Mouse (Mus musculus) limb, embryonic 12.5 days (tissue): ENCODE data around the gene Slc35c2. TPM values are rescaled to one million over a fixed set of nuclear protein-coding genes. Genes with fewer than 3 reads are reported as not detected.

ENCODE experiments used
- ATAC-seq: fragments of 200-750 bp; cut with Nextera tagmentation; 2 replicates; pipeline ENCODE4 v1.8.0; 2017; ENCODE audit warnings: low read depth, moderate TSS enrichment; ENCODE audit not compliant: insufficient number of reproducible peaks, insufficient read depth, low FRiP score, low TSS enrichment
- H3K27ac ChIP-seq: fragments of 300-500 bp; sonication (generic); 2 replicates; pipeline ENCODE4 v1.5.1; 2016; ENCODE audit warnings: mild to moderate bottlenecking, moderate library complexity
- H3K27me3 ChIP-seq: fragments of 300-500 bp; sonication (generic); 2 replicates; pipeline ENCODE4 v1.6.1; 2016; ENCODE audit warnings: mild to moderate bottlenecking, moderate library complexity
- H3K36me3 ChIP-seq: fragments of 300-500 bp; sonication (generic); 2 replicates; pipeline ENCODE4 v1.6.1; 2016; ENCODE audit warnings: mild to moderate bottlenecking, moderate library complexity
- H3K4me1 ChIP-seq: fragments of 300-500 bp; sonication (generic); replicated peaks from 2 replicates; pipeline ENCODE4 v1.6.1; 2016
- H3K4me2 ChIP-seq: fragments of 300-500 bp; sonication (generic); 2 replicates; pipeline ENCODE4 v1.6.1; 2016; ENCODE audit warnings: mild to moderate bottlenecking, moderate library complexity
- H3K4me3 ChIP-seq: fragments of 300-500 bp; sonication (generic); replicated peaks from 2 replicates; pipeline ENCODE4 v1.5.1; 2016; ENCODE audit warnings: mild to moderate bottlenecking
- H3K9ac ChIP-seq: fragments of 300-500 bp; sonication (generic); replicated peaks from 2 replicates; pipeline ENCODE4 v1.6.1; 2016; ENCODE audit warnings: mild to moderate bottlenecking, moderate library complexity
- H3K9me3 ChIP-seq: fragments of 300-500 bp; sonication (generic); 2 replicates; pipeline ENCODE4 v1.6.1; 2016; ENCODE audit warnings: mild to moderate bottlenecking, moderate library complexity
- WGBS: fragments of 180-500 bp; shearing (Covaris S2); methylation state at CpG from one replicate; pipeline ENCODE4 v1.1.7; 2016; 5-methylcytosine and 5-hydroxymethylcytosine counted together
- polyA plus RNA-seq: library from polyadenylated mRNA; unstranded; fragments of >200 nt; fragmentation: Nextera tagmentation; extraction: Ambion mirVana; gene quantifications from 2 replicates; pipeline ENCODE4 v1.2.1, GENCODE M21; 2016

Slc35c2 gene
- polyA plus RNA-seq, 1 experiment from 2014 or later, result 48.3 TPM

GRCm38 (mm10) chr2:165253867-165254266, 33.8 kb downstream of the Slc35c2 start:
- H3K4me3 ChIP-seq, result no peak overlapping the region
- peaks cover 13% of the 10 kb centered on the region for H3K4me1 ChIP-seq
- no peak overlapping the region; the same call in 1 of the 2 replicates for H3K9ac ChIP-seq
- H3K4me2 ChIP-seq, result peak overlapping the region; percentile 13; the same call in 1 of the 2 replicates
- H3K27ac ChIP-seq, result no peak overlapping the region
- no peaks in the 10 kb centered on the region for H3K36me3 ChIP-seq
- H3K9me3 ChIP-seq, result no peaks in the 10 kb centered on the region
- WGBS, result 6% methylated on average over 10 of the region's 10 CpGs
- peaks cover 86% of the 10 kb centered on the region for H3K27me3 ChIP-seq
- ATAC-seq, result no peak

DNA sequence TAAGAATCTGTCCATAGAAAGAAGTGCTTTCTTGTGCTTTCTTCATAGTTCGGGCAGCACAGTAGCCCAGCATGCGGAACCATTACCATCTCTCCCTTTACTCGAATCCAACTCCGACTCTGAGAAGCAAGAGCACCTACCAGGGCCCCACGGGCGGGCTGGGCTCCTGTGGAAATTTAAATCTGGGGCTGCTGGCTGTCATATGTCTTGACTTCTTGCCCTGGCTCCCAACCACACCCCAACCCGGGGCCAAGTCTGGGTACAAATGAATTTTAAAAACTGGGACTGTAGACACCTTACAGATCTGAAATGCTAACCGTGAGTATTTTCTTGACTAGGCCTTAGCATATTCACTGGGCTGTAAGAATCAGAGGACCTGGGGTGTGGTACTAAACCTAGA, 34.4 kb downstream of the Slc35c2 start:
- WGBS, result 73% methylated on average over 8 of the region's 8 CpGs
- Histone ChIP-seq H3K36me3 (no peaks in the 10 kb centered on the region), H3K9me3 (no peaks in the 10 kb centered on the region), H3K4me3 (no peak overlapping the region), H3K27ac (no peak overlapping the region), H3K4me2 (no peak overlapping the region), H3K4me1 (peaks cover 13% of the 10 kb centered on the region), H3K27me3 (peaks cover 85% of the 10 kb centered on the region), H3K9ac (no peak overlapping the region)
- ATAC-seq, result no peak

DNA sequence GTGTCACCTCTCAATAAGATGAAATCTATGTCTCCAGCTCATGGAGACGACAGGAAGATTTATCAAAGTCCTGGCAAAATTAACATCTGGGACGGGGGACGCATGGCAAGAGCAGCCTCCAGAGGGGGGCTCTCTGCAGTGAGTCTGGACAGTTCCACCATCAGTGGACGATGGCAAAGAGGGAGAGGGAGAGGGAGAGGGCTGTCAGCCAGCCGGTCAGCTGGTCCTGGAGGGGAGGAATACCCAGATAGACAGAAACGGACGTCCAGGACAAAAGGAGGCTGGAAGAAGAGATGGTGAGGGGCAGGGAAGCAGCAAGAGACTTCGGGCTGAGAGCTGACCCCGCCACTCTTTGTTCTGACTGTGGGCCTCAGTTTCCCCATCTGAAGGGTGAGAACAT, 34.9 kb downstream of the Slc35c2 start:
- Histone ChIP-seq H3K4me1 (peaks cover 13% of the 10 kb centered on the region), H3K4me3 (no peak overlapping the region), H3K4me2 (no peak overlapping the region), H3K36me3 (no peaks in the 10 kb centered on the region), H3K27ac (no peak overlapping the region), H3K9me3 (no peaks in the 10 kb centered on the region), H3K27me3 (peaks cover 85% of the 10 kb centered on the region), H3K9ac (no peak overlapping the region)
- 50% methylated on average over 9 of the region's 9 CpGs for WGBS
- ATAC-seq, result no peak

DNA sequence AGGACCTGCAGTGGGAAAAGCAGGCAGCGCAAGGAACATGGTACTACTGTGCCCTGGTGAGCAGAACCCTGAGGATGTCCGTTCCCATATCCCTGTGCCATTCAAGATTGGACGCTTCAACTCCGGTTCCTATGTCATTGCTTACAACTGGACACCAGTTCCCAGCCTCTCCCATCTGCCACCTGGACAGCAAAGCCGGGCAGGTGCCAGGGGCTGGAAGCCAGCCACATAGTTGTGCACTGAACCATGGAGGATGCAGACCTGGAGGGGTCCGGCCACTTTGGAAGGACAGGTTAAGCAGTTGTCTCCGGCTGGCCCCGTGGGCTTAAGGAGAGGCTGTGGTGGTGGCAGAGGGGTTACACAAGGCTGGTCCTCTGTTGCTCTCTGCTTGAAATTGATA, 35.3 kb downstream of the Slc35c2 start:
- WGBS, result 82% methylated on average over 8 of the region's 8 CpGs
- no peak for ATAC-seq
- no peak overlapping the region for H3K27ac ChIP-seq
- no peak overlapping the region for H3K4me2 ChIP-seq
- H3K9me3 ChIP-seq, result no peaks in the 10 kb centered on the region
- no peak overlapping the region for H3K4me3 ChIP-seq
- no peaks in the 10 kb centered on the region for H3K36me3 ChIP-seq
- peaks cover 13% of the 10 kb centered on the region for H3K4me1 ChIP-seq
- H3K27me3 ChIP-seq, result peaks cover 86% of the 10 kb centered on the region
- no peak overlapping the region for H3K9ac ChIP-seq

- no peak overlapping the region for H3K9ac ChIP-seq
Observed at GRCm38 (mm10) chr2:165250903-165251302, 36.8 kb downstream of the Slc35c2 start.

GRCm38 (mm10) chr2:165248967-165249366, 38.7 kb downstream of the Slc35c2 start:
- no peaks in the 10 kb centered on the region for H3K9me3 ChIP-seq
- H3K4me2 ChIP-seq, result no peak overlapping the region
- WGBS, result 14% methylated on average over 3 of the region's 3 CpGs
- H3K4me3 ChIP-seq, result no peak overlapping the region
- peaks cover 84% of the 10 kb centered on the region for H3K27me3 ChIP-seq
- H3K4me1 ChIP-seq, result peaks cover 11% of the 10 kb centered on the region
- H3K36me3 ChIP-seq, result no peaks in the 10 kb centered on the region
- H3K27ac ChIP-seq, result no peak overlapping the region
- no peak overlapping the region for H3K9ac ChIP-seq
- no peak for ATAC-seq

More at GRCm38 (mm10) chr2:165250903-165251302, 36.8 kb downstream of the Slc35c2 start:
- H3K9me3 ChIP-seq, result no peaks in the 10 kb centered on the region
- H3K4me2 ChIP-seq, result no peak overlapping the region
- H3K4me1 ChIP-seq, result peaks cover 18% of the 10 kb centered on the region
- H3K4me3 ChIP-seq, result no peak overlapping the region
- H3K27ac ChIP-seq, result no peak overlapping the region
- WGBS, result 7% methylated on average over 1 of the region's 1 CpGs
- ATAC-seq, result no peak
- H3K36me3 ChIP-seq, result no peaks in the 10 kb centered on the region
- peaks cover 86% of the 10 kb centered on the region for H3K27me3 ChIP-seq

GRCm38 (mm10) chr2:165246349-165246748, 41.3 kb downstream of the Slc35c2 start:
- ATAC-seq, result no peak
- peaks cover 85% of the 10 kb centered on the region for H3K27me3 ChIP-seq
- 11% methylated on average over 11 of the region's 11 CpGs for WGBS
- no peak overlapping the region for H3K27ac ChIP-seq
- no peaks in the 10 kb centered on the region for H3K36me3 ChIP-seq
- H3K4me3 ChIP-seq, result no peak overlapping the region
- H3K4me1 ChIP-seq, result peaks cover 19% of the 10 kb centered on the region
- H3K9ac ChIP-seq, result no peak overlapping the region
- H3K9me3 ChIP-seq, result no peaks in the 10 kb centered on the region
- H3K4me2 ChIP-seq, result no peak overlapping the region

- Histone ChIP-seq H3K9ac (no peak overlapping the region), H3K4me3 (no peak overlapping the region), H3K36me3 (no peaks in the 10 kb centered on the region), H3K4me2 (peak overlapping the region; percentile 28), H3K27ac (no peak overlapping the region), H3K9me3 (no peaks in the 10 kb centered on the region), H3K4me1 (peaks cover 15% of the 10 kb centered on the region), H3K27me3 (peaks cover 98% of the 10 kb centered on the region)
- WGBS, result 2% methylated on average over 11 of the region's 11 CpGs
- ATAC-seq, result no peak
Observed at GRCm38 (mm10) chr2:165243122-165243720, 44.4 kb downstream of the Slc35c2 start.

DNA sequence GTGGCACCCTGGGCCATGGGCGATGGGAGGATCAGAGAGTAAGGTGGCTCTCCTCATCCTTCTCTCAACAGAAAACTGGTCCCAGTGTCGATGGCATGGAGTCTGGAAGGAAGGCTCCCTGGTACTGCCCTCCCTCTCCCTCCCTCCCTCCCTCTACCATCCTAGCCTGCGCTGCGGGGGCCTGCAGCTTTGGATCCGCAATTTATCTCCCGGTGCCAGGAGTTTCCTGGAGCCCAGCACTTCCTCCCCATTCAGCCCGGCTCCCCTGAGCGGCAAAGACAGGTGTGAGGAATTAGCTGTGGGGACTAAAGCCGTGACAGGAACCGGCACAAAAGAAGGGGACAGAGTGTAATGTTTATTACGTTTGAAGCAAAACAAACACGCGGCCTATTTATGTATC, 45.1 kb downstream of the Slc35c2 start:
- no peaks in the 10 kb centered on the region for H3K9me3 ChIP-seq
- H3K27me3 ChIP-seq, result peaks cover 98% of the 10 kb centered on the region
- H3K4me1 ChIP-seq, result peaks cover 15% of the 10 kb centered on the region
- H3K4me2 ChIP-seq, result 0 out of 2 replicates have a peak overlapping the region, but pooled peaks have one; percentile 28
- ATAC-seq, result no peak
- H3K36me3 ChIP-seq, result no peaks in the 10 kb centered on the region
- H3K27ac ChIP-seq, result no peak overlapping the region
- no peak overlapping the region for H3K9ac ChIP-seq
- no peak overlapping the region for H3K4me3 ChIP-seq
- WGBS, result 1% methylated on average over 13 of the region's 13 CpGs

DNA sequence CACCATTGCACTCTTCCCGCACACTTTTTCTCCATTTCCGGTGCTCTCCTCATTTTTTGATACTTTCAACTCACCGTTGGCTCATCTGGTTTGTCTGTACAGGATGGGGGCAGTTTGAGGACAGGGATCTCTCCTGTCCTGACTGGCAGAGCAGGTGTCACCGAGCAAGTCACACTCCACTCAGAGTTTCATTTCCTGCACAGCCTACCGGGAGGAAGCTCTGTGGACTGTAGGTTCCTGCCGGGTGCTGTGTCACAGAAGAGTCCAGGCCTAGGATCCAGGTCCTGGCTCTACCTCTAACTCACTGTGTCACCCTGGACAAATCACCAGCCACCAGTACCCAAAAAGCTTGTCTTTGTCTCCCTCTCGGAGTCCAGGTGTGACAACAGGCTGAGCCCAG, 45.9 kb downstream of the Slc35c2 start:
- Histone ChIP-seq H3K4me2 (no peak overlapping the region), H3K27ac (no peak overlapping the region), H3K9ac (no peak overlapping the region), H3K9me3 (no peaks in the 10 kb centered on the region), H3K4me1 (peaks cover 12% of the 10 kb centered on the region), H3K4me3 (no peak overlapping the region), H3K27me3 (peaks cover 97% of the 10 kb centered on the region), H3K36me3 (no peaks in the 10 kb centered on the region)
- no peak for ATAC-seq
- 50% methylated on average over 7 of the region's 7 CpGs for WGBS

- H3K9ac ChIP-seq, result no peak overlapping the region
- H3K4me3 ChIP-seq, result no peak overlapping the region
- no peak overlapping the region for H3K4me2 ChIP-seq
- H3K27me3 ChIP-seq, result peaks cover 97% of the 10 kb centered on the region
- WGBS, result 32% methylated on average over 8 of the region's 8 CpGs
- ATAC-seq, result no peak
- no peaks in the 10 kb centered on the region for H3K9me3 ChIP-seq
- H3K4me1 ChIP-seq, result peaks cover 14% of the 10 kb centered on the region
- no peak overlapping the region for H3K27ac ChIP-seq
- H3K36me3 ChIP-seq, result no peaks in the 10 kb centered on the region
Observed at GRCm38 (mm10) chr2:165240371-165240770, 47.3 kb downstream of the Slc35c2 start.

DNA sequence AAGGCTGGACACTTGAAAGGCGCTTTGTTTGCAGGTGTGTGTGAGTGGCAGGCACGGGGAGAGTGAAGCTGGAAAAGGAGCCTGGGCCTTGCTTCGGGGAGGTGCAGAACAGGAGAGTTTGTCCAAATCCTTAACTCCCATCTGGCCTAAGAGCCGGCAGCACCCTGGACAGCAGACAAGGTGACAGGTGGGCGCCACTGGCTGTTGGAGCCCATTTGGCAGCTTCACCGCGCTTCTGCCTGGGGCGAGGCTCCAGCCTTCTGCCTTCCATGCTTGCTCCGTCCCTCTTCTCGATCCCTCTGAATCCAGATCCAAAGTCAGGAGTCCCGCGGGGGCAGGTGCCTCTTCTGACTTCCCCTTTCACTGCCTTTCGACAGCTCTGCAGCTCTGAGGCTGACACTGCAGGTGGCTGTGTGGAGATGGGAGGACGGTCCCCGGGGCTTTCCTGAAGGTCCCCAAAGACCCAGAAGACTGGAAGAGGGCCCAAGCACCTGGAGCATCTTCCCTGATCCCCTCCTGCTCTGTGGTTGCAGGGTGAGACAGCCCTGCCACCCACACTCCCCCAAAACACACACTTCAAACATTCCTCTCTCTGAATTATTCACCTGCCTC, 48.0 kb downstream of the Slc35c2 start:
- no peak overlapping the region for H3K4me2 ChIP-seq
- H3K9me3 ChIP-seq, result no peaks in the 10 kb centered on the region
- 10% methylated on average over 15 of the region's 15 CpGs for WGBS
- H3K36me3 ChIP-seq, result no peaks in the 10 kb centered on the region
- no peak for ATAC-seq
- peaks cover 99% of the 10 kb centered on the region for H3K27me3 ChIP-seq
- no peak overlapping the region; the same call in 1 of the 2 replicates for H3K9ac ChIP-seq
- peaks cover 21% of the 10 kb centered on the region for H3K4me1 ChIP-seq
- H3K4me3 ChIP-seq, result no peak overlapping the region
- H3K27ac ChIP-seq, result no peak overlapping the region
